Mouse (Mus musculus) brain, adult 10 weeks (tissue): ENCODE results near the gene Kcnj9. TPM values are rescaled to one million over a fixed set of nuclear protein-coding genes. Genes with fewer than 3 reads are reported as not detected.

ENCODE experiments used
- polyA plus RNA-seq: library from polyadenylated mRNA; stranded (reverse); fragments of 350-450 nt; fragmentation: Illumina TruSeq; extraction: RNeasy Lipid Tissue Mini Kit (QIAGEN cat#74804); gene quantifications from one replicate; pipeline ENCODE4 v1.2.3, GENCODE M21; 2015; ENCODE audit warnings: low read depth, low replicate concordance

The Kcnj9 gene
- 91.1 TPM for polyA plus RNA-seq

DNA sequence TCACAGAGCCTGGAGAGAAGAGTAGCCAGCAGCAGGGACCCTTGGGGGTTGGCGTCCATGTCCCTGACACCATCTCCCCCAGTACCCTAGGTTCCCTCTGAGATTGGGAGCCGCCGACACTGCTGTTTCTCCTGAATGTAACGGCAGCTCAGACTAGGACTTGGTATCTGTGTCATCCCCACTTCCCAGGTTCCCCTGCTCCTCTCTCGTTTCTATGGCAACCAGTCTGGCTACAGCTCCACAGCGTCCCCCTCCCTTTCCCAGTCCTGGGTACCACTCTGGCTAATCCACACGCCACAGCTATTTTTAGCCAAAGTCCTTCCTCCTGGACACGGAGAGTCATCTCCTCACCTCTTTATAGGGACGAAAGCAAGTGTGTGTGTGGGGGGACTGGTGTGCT, at the start of gene Kcnj9:
TSS of gene Kcnj9 (minus strand) at position 188 of the 400 bp plus-strand sequence.

DNA sequence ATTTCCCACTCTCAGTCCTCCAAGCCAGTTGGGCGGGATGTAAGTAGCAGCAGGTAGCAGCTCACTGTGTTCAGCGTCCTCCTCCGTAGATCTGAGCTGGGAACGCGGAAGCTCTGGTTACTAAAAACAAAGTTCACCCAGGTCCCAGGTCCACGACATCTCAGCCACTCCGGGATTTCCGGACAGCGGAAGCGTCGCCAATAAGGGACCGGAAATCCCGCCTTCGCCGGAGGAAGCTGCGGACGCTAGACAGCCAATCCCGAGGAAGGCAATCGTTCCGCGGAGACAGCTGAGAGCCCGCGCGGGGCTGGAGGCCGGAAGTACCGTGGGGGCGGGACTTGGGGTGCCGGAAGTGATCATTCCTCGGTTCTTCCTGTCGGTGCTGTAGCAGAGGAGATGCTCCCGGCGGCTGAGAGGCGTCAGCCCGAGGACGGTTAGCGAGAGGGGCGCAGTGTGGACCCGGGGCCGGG, 47.1 kb upstream of the Kcnj9 start, which contains the start of gene Pigm:
TSS of gene Pigm (plus strand) at position 349 of the 470 bp plus-strand sequence.

DNA sequence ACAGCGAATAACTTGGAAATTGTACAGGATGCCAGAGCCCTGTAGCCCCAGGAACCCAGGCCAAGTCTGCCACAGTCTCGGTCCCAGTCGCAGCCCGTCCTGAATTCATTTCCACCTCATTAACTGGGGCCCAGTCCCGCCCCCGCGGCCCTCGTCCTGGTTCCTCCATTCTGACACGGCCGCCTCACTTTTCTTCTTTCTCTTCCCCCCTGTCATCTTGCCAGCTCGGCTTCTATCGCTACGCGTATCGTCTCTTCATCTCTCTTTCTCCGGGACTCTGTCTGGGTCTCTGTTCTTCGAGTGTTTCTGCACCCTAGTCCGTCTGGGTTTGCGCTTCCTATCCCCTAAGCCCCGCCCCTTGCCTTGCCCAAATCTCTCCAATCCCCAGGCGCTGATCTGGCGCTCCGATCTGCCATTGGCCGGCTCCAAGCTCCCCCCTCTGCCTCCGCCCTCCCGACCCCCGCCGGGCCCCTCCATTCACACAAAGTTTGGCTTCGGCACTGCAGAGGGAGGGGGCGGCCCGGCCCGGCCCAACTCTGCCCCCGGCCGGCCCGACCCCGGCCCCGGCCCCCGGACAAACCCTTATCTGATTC, 11.7 kb upstream of the Kcnj9 start, which contains the start of gene Kcnj10:
TSS of gene Kcnj10 (plus strand) at position 482 of the 593 bp plus-strand sequence.

GRCm38 (mm10) chr1:172297611-172298537, 31.2 kb downstream of the Kcnj9 start, which contains the start of gene Atp1a2:
Atp1a2 (minus strand) TSS chr1:172298064.

Other genes with a start within 250 kb of the Kcnj9 start
- gene Copa, start 246.8 kb downstream of the Kcnj9 start, polyA plus RNA-seq = 128 TPM
- gene Ncstn, start 246.5 kb downstream of the Kcnj9 start, polyA plus RNA-seq = 56.8 TPM
- 102 TPM for gene Pex19, start 202.6 kb downstream of the Kcnj9 start, polyA plus RNA-seq
- gene Dcaf8, start 181.2 kb downstream of the Kcnj9 start, polyA plus RNA-seq = 114 TPM
- 541 TPM for gene Pea15a, start 122.5 kb downstream of the Kcnj9 start, polyA plus RNA-seq
- gene Casq1, start 109.5 kb downstream of the Kcnj9 start, polyA plus RNA-seq = 2.0 TPM
- gene Atp1a4, start 70.9 kb downstream of the Kcnj9 start, polyA plus RNA-seq = not detected
- gene Igsf8, start 67.7 kb downstream of the Kcnj9 start, polyA plus RNA-seq = 168 TPM
- 494 TPM for gene Atp1a2, start 31.3 kb downstream of the Kcnj9 start, polyA plus RNA-seq
- gene Kcnj10, start 11.9 kb upstream of the Kcnj9 start, polyA plus RNA-seq = 128 TPM
- 5.5 TPM for gene Pigm, start 47.2 kb upstream of the Kcnj9 start, polyA plus RNA-seq
- 1.1 TPM for gene Slamf9, start 146.0 kb upstream of the Kcnj9 start, polyA plus RNA-seq
- gene Igsf9, start 152.5 kb upstream of the Kcnj9 start, polyA plus RNA-seq = 5.9 TPM
- gene Tagln2, start 170.7 kb upstream of the Kcnj9 start, polyA plus RNA-seq = 15.7 TPM
- 4.8 TPM for gene Cfap45, start 191.5 kb upstream of the Kcnj9 start, polyA plus RNA-seq
- not detected for gene Vsig8, start 226.6 kb upstream of the Kcnj9 start, polyA plus RNA-seq